Mouse (Mus musculus) midbrain, embryonic 16.5 days (tissue): ENCODE data around the gene Smpx. TPM values are rescaled to one million over a fixed set of nuclear protein-coding genes. Genes with fewer than 3 reads are reported as not detected.
A peak's percentile ranks its signal among the peaks of the same experiment; 100 is the strongest.

Experiments
- ATAC-seq: fragments of 200-750 bp; cut with Nextera tagmentation; 2 replicates; pipeline ENCODE4 v1.8.0; 2017; ENCODE audit warnings: moderate TSS enrichment
- H3K27ac ChIP-seq: fragments of 300-500 bp; sonication (generic); 2 replicates; pipeline ENCODE4 v1.5.1; 2014; ENCODE audit warnings: mild to moderate bottlenecking, low read length, mixed read lengths
- H3K27me3 ChIP-seq: fragments of 300-500 bp; sonication (generic); 2 replicates; pipeline ENCODE4 v1.6.1; 2014; ENCODE audit warnings: low read depth, low read length, mixed read lengths; ENCODE audit not compliant: control insufficient read depth, insufficient read depth
- H3K36me3 ChIP-seq: fragments of 300-500 bp; sonication (generic); 2 replicates; pipeline ENCODE4 v1.6.1; 2014; ENCODE audit warnings: mild to moderate bottlenecking, low read length, moderate library complexity, mixed read lengths; ENCODE audit not compliant: control insufficient read depth, insufficient read depth
- H3K4me1 ChIP-seq: fragments of 300-500 bp; sonication (generic); 2 replicates; pipeline ENCODE4 v1.6.1; 2014; ENCODE audit warnings: mild to moderate bottlenecking, low read length, mixed read lengths; ENCODE audit not compliant: control insufficient read depth, insufficient read depth
- H3K4me2 ChIP-seq: fragments of 300-500 bp; sonication (generic); 2 replicates; pipeline ENCODE4 v1.6.1; 2014; ENCODE audit warnings: mild to moderate bottlenecking, low read length, mixed read lengths
- H3K4me3 ChIP-seq: fragments of 300-500 bp; sonication (generic); 2 replicates; pipeline ENCODE4 v1.5.1; 2014; ENCODE audit warnings: low read depth, mild to moderate bottlenecking, low read length, moderate library complexity, mixed read lengths
- H3K9ac ChIP-seq: fragments of 300-500 bp; sonication (generic); 2 replicates; pipeline ENCODE4 v1.6.1; 2014; ENCODE audit warnings: low read depth, low read length, mixed read lengths
- H3K9me3 ChIP-seq: fragments of 300-500 bp; sonication (generic); replicated peaks from 2 replicates; pipeline ENCODE4 v1.6.1; 2014; ENCODE audit warnings: mild to moderate bottlenecking, low read length, mixed read lengths; ENCODE audit not compliant: control insufficient read depth, poor library complexity, severe bottlenecking
- WGBS: fragments of 180-500 bp; shearing (Covaris S2); extraction: QIAGEN DNeasy Blood & Tissue Kit; methylation state at CpG from one replicate; pipeline ENCODE4 v1.1.7; 2014; 5-methylcytosine and 5-hydroxymethylcytosine counted together
- polyA plus RNA-seq: library from polyadenylated mRNA; unstranded; fragments of >200 nt; fragmentation: Nextera tagmentation; extraction: Ambion mirVana; gene quantifications from 2 replicates; pipeline ENCODE4 v1.2.1, GENCODE M21; 2015

Gene Smpx
- polyA plus RNA-seq, 1 experiment from 2014 or later = not detected

DNA sequence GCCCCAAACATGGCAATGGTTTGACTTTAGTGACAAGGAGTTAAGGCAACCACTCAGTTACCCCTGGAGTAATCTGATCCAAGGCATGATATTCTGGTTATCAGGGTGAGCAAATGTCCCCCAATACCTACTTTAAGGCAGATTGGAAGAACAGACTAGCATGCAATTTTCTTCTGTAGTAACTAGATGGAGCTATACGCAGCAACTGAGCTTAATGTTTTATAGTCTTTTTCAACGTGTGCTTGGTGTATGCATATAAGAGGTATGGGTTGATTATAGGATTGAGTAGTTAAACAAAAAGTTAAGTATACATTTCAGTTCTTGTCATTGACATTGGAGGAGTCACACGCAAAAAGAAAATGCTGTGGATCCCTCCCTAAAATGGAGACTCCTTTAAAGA, 21.2 kb downstream of the Smpx start:
- 64% methylated on average over 3 of the region's 3 CpGs for WGBS
- no peak for ATAC-seq
- no peak overlapping the region for H3K4me2 ChIP-seq

DNA sequence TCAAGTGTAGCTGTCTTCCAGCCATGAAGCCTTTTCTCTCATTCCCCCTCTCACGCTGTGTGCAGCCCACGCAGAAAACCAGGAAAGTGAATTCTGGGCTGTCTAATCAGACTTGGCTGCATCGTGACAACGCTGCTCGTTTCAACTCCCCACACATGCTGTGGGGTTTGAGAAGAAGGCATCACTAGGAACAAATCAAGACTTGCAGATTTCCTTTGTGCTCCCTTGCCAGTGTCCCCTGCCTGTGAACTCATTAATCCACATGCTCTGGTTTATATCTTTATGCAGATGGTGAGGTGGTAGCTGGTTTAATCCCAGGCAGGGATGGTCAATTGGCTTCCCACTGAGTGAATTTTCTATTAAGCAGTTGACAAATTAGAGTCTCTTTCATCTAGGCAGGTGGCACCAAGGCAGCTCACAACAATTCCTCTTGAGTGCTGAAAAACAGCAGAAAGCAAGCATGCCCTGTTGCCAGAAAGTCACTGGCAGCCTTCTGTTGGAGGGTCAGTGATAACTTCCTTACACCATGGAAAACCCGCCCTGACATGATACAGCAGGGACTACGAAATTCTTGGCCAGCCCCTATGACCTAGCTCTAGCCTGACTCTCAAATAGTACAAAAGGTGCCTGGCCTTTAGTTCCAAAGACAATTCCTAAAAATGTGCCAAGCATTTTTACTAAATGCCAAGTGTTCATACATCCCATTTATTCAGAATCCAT, 32.1 kb downstream of the Smpx start:
- no peaks in the 10 kb centered on the region for H3K27me3 ChIP-seq
- H3K9ac ChIP-seq = no peak overlapping the region
- H3K9me3 ChIP-seq = no peaks in the 10 kb centered on the region
- peaks cover 3% of the 10 kb centered on the region; the same call in 1 of the 2 replicates for H3K4me1 ChIP-seq
- H3K27ac ChIP-seq = no peak overlapping the region
- H3K4me2 ChIP-seq = no peak overlapping the region
- peak; percentile 42; the same call in 1 of the 2 replicates for ATAC-seq
- 33% methylated on average over 7 of the region's 7 CpGs for WGBS
- H3K4me3 ChIP-seq = no peak overlapping the region
- H3K36me3 ChIP-seq = no peaks in the 10 kb centered on the region

More for the DNA sequence above, 21.2 kb downstream of the Smpx start:
- H3K9me3 ChIP-seq = no peaks in the 10 kb centered on the region
- H3K4me3 ChIP-seq = no peak overlapping the region
- H3K4me1 ChIP-seq = no peaks in the 10 kb centered on the region
- H3K36me3 ChIP-seq = no peaks in the 10 kb centered on the region
- H3K27me3 ChIP-seq = no peaks in the 10 kb centered on the region
- H3K9ac ChIP-seq = no peak overlapping the region
- no peak overlapping the region for H3K27ac ChIP-seq

DNA sequence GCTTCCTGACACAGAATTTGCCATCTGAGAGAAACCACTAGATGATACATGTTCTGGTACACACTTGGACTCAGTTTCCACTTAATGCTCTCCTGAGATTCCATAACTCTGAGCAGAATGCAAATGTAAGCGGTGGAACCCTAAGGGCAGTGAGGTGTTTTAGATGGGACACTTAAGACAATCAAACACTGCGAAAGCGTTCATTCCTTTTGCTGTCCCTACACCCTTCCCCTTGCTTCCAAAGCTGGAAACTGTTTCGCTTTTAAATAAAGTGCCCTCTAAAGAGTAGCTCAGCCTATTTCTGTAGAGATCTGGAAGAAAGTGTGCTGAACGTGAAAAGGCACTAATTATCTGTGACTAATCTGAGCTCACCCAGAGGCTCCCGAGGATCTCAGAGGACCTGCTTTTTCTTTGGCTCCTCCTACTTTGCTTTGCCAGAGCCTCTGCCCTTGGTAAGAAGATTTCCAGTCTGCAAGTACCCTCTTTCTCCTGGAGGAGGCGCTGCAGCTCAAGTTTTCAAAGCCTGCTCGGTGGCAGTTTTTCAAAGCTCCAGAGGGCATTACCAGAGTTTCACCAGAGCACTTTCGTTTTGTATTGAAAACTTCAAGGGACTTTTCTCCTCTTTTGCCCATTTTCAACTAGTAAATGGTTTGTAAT, 33.1 kb downstream of the Smpx start:
- Histone ChIP-seq H3K9me3 (no peaks in the 10 kb centered on the region), H3K9ac (no peak overlapping the region), H3K27me3 (no peaks in the 10 kb centered on the region), H3K36me3 (no peaks in the 10 kb centered on the region), H3K4me2 (0 out of 2 replicates have a peak overlapping the region, but pooled peaks have one; percentile 5), H3K27ac (no peak overlapping the region), H3K4me1 (peaks cover 3% of the 10 kb centered on the region; the same call in 1 of the 2 replicates), H3K4me3 (no peak overlapping the region)
- peak; percentile 76 for ATAC-seq
- 30% methylated on average over 9 of the region's 9 CpGs for WGBS

DNA sequence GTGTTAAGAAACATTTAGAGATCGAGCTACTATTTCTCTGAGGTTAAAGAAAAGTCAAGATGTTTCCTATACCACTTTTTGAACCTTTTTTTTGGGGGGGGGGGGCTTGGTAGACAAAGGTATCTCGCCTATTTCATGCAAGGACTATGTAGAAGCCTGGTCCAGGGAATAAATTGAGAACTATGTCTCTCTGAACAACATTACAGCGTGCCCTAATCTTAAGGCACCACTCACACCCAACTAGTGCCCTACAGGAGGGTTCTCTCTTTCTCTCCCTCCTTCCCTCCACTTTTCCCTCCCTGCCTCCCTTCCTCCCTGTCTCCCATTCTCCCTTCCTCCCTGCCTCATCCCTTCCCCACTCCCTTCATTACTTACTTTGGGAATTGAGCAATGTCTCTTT, 33.6 kb downstream of the Smpx start:
- Histone ChIP-seq H3K9me3 (no peaks in the 10 kb centered on the region), H3K9ac (no peak overlapping the region), H3K4me2 (no peak overlapping the region), H3K36me3 (no peaks in the 10 kb centered on the region), H3K4me1 (peaks cover 3% of the 10 kb centered on the region; the same call in 1 of the 2 replicates), H3K4me3 (no peak overlapping the region), H3K27ac (no peak overlapping the region), H3K27me3 (no peaks in the 10 kb centered on the region)
- WGBS = 40% methylated on average over 3 of the region's 3 CpGs
- peak; percentile 8; the same call in 1 of the 2 replicates for ATAC-seq

DNA sequence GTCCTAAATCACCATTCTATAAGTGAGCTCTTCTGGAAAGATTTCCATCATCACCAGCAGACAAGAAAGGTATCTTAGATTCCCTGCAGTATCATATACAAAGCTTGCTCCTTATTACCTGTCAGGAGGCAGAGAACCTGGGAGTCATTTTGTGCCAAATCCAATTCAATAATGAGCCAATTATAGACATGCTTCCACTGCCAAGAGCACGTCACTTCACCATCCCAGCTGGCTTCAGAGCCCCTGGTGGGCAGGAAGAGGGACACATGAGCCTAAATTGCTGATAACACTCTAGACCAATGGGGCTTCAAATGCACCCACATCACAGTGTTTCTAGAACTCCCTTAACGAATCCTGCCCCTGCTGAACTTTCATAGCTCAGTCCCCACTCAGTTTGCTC, 35.1 kb downstream of the Smpx start:
- 74% methylated on average over 2 of the region's 2 CpGs for WGBS
- H3K27ac ChIP-seq = no peak overlapping the region
- no peak overlapping the region for H3K4me3 ChIP-seq
- H3K9me3 ChIP-seq = no peaks in the 10 kb centered on the region
- H3K27me3 ChIP-seq = no peaks in the 10 kb centered on the region
- ATAC-seq = no peak
- peaks cover 3% of the 10 kb centered on the region; the same call in 1 of the 2 replicates for H3K4me1 ChIP-seq
- H3K9ac ChIP-seq = no peak overlapping the region
- no peak overlapping the region for H3K4me2 ChIP-seq
- H3K36me3 ChIP-seq = no peaks in the 10 kb centered on the region

DNA sequence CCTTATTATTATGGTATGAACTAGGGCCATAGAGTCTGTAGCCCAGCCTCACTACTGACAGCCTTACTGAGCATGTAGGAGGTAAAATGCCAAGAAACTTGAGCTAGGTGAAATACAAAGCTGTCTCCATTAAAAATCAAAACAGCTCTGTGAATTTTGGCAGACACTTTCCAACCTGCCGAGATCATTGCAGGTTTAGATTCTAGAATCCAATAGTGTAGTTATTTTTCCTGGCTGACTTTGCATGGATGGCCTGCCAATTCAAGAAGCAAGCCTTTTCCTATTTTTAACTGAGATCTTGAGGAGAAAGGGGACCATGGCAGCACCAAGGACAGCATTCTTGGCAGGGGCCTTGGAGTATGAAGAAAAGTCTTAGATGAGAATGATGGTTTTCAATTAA, 35.6 kb downstream of the Smpx start:
- Histone ChIP-seq H3K4me3 (no peak overlapping the region), H3K9ac (no peak overlapping the region), H3K4me1 (peaks cover 3% of the 10 kb centered on the region; the same call in 1 of the 2 replicates), H3K27me3 (no peaks in the 10 kb centered on the region), H3K4me2 (no peak overlapping the region), H3K27ac (no peak overlapping the region), H3K9me3 (no peaks in the 10 kb centered on the region), H3K36me3 (no peaks in the 10 kb centered on the region)
- WGBS = 82% methylated on average over 1 of the region's 1 CpGs
- no peak for ATAC-seq

DNA sequence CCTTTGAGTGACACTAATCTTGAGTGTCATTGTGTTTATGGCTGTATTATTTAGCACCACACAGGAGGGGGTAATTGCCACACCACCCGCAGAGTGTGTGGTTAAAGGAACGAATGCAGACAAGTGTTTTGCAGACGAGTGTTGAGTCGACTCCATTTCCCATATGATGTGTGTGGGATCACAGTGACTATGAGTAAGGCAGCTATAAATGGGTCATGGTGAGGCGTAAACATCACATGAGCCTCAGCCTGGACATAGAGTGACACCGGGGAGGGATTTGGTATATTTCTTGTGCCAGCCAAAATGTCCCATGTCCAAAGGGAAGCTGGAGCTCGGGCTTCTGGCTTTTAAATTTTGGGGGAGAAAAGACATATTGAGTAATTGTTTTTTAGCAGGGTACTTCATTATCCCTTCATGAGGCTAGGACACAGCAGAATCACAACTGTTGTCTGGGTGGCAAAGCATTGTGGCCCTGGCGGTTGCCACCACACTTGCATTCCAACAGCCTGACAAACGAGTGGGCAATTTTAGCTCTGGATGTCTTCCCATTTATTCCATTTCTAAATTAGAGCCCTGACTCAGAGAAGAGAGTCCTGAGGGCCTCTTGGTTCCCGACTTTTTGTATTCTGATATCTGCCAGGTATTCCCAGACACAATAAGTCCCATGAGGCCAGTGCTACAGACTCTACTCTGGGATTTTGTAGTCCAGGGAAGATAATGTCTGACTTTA, 49.3 kb downstream of the Smpx start:
- WGBS = 86% methylated on average over 10 of the region's 10 CpGs
- ATAC-seq = no peak
- no peak overlapping the region for H3K4me3 ChIP-seq

DNA sequence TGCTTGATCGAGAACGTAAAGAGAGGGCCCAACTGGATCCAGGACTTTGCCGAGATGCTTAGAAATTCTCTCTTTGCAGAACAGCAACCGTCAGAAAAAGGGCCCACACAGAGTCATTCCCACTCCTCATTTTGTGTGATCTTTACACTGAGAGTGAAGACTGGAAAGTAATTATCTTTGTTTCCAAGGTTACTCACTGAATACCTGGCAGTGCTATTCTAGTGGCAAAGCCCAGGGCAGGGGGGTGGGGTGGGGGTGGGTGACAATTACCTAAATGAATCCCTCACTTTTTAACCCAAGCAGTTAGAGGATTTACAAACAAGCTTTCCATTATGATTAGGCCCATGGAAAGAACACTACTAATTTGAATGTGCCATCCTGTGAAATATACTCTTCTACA, 55.8 kb downstream of the Smpx start:
- no peak overlapping the region for H3K4me2 ChIP-seq
- H3K4me3 ChIP-seq = no peak overlapping the region
- no peaks in the 10 kb centered on the region for H3K36me3 ChIP-seq
- no peak overlapping the region for H3K27ac ChIP-seq
- no peak for ATAC-seq
- H3K4me1 ChIP-seq = no peaks in the 10 kb centered on the region
- no peak overlapping the region for H3K9ac ChIP-seq
- 49% methylated on average over 4 of the region's 4 CpGs for WGBS
- no peaks in the 10 kb centered on the region for H3K9me3 ChIP-seq
- H3K27me3 ChIP-seq = no peaks in the 10 kb centered on the region

More for the DNA sequence above, 49.3 kb downstream of the Smpx start:
- Histone ChIP-seq H3K4me1 (no peaks in the 10 kb centered on the region), H3K27ac (no peak overlapping the region), H3K4me2 (no peak overlapping the region), H3K9ac (no peak overlapping the region), H3K9me3 (no peaks in the 10 kb centered on the region), H3K36me3 (no peaks in the 10 kb centered on the region), H3K27me3 (no peaks in the 10 kb centered on the region)

DNA sequence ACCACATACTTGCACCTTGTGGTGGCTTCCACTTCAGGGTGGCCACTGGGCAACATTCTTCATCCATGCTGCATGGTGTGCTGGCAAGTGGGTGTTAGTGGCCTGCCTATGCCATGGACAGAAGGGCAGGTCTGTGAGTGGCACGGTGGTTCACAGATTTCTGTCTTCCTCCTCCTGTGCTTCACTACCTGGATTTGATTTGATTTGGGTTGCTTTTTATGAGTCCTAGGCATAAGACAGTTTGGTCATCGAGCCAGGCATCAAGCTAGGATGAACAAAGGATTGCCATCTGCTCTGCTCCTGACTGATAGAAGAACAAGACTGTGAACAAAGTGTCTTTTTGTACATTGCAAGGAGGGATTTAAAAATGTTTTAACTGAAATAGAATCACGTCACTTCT, 63.8 kb downstream of the Smpx start:
- no peaks in the 10 kb centered on the region for H3K4me1 ChIP-seq
- 69% methylated on average over 3 of the region's 3 CpGs for WGBS

More for the DNA sequence above, 63.8 kb downstream of the Smpx start:
- no peak overlapping the region for H3K4me3 ChIP-seq
- no peak for ATAC-seq
- no peaks in the 10 kb centered on the region for H3K9me3 ChIP-seq
- no peak overlapping the region for H3K27ac ChIP-seq
- no peak overlapping the region for H3K9ac ChIP-seq
- H3K4me2 ChIP-seq = no peak overlapping the region
- no peaks in the 10 kb centered on the region for H3K27me3 ChIP-seq
- no peaks in the 10 kb centered on the region for H3K36me3 ChIP-seq
